Mouse (Mus musculus): ENCODE results near the gene Sirt2.

Sirt2 gene

DNA sequence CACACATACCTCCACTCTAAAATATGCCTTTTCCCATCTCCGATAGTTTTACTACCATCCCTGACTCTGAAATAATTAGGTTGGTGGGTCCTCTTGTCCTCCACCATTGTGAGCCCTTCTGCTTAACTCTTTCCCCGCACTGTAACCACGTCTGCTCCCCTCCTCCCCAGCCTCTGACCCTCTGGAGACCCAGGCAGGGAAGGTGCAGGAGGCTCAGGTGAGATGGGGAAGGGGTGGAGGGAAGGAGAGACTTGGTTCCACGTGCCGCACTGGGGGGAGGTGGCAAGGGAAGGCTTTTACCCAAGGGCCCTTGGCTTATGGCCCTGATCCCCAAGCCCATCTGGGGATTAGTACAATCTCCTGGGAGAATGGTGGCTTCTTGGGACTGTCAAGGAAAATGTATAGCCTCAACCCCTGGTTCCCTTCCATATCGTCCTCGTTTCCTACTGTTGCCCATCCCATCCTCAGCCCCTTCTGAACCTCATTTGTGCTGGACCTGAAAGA, 979 bp downstream of the Sirt2 start, which contains the start of gene Nfkbib:
Nfkbib (minus strand) TSS at position 51 of the 504 bp plus-strand sequence.
- DNase-seq, result no peak

DNA sequence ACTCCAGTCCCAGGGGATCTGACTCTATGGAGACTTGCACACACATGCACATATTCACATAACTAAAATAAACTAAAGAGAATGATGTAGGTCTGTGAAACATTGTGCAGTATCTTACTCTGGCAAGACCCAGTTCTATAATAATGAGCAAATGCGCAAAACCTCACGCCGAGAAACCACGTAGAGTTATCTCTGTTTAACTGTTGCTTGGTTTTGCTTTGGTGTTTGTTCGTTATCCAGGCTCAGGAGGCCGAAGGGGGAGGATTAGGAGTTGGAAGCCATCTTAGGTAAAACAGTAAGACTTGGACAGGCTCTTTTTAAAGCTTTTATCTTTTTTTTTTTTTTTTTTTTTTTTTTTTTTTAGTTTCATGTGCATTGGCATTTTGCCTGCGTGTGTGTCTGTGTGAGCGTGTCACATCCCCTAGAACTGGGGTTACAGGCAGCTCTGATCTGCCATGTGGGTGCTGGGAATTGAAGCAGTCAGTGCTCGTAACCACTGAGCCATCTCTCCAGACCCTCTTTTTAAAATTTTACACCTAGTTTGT, 3.0 kb downstream of the Sirt2 start:
- no peak for DNase-seq

DNA sequence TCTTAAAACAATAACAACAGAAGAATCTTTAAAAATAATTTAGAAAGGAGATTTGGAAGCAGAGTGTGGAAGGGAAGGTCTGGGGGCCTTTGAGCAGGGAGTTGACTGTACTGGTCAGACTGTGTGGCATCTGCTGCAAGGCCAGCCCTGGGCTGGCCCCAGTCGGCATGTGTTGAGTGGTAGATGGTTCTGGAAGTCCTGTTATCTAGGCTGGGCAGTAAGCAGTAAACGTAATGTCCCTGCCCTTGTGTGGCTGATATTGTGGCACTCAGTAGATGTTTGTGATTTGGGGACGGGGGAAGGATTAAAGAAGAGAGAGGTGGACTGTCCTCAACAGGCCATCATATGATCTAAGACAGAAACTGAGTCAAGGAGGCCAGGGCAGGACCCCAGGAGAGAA, 3.8 kb downstream of the Sirt2 start:
- DNase-seq, result no peak

DNA sequence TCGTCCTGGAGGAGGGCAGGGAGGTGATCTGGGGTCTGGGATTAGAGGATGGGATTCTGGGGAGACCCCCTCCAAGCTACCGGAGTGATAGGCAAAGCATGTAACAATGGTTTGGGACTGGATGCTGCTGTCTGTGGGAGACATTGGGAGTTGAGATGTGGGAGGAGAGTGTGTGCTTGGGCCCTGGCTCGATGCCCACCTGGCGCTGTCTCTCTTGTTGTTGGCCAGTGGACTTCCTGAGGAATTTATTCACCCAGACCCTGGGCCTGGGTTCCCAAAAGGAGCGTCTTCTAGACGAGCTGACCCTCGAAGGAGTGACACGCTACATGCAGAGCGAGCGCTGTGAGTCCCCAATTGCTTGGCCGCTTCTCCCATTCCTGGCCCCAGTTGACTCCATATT, 5.3 kb downstream of the Sirt2 start:
- DNase-seq, result no peak

DNA sequence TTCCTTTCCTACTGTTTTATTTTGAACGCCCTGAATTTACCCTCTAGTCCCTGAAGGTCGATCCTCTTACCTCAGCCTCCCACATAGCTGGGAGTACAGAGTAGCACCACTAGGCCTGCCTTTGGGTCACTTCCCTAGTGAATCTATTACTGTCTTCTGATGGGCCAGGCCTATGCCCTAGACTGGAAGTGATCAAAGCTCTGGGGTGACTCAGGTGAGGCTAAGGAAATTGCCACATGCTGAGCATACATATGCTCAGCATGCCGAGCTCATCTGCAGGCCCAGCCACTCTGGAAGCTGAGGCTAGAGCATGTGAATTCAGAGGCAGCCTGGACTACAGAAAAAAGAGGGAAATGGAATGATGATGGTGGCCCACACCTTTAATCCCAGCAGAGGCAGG, 6.6 kb downstream of the Sirt2 start:
- DNase-seq, result no peak

DNA sequence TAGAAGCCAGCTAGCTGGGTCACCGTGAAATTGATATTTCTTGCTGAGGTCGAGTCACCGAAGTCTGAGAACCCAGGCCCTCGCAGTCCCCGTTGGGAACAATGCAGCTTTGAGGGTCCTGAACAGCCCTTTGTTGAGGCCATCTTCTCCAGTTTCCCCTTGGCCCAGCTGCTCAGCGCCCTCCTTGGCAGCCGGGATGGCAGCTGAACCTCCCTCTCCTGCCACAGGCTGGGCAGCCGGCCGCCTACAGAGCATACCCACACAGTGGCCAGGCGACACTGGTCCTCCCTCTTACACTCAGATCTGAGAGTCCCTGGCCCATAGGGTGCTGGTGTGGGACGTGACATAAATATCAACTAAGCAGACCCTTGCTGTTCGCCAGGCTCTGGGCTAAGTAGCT, 7.6 kb downstream of the Sirt2 start:
- DNase-seq, result no peak

DNA sequence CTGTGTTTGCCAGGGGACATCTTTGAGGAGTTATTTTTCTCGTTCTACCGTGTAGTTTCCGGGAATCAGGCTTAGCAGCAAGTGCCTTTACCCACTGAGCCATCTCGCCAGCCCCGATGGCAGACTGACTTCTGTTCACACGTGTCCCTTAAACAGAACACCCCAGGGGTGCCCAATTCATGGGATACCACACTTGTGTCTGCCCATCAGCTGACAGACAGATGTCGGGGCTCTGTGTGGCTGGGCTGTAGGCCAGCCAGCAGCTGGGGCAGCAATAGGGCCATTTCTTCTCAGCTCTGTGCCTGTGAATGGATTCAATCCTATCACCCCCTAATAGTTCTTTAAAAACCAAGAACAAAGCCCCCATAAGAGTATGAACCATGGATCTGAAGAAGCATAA, 8.6 kb downstream of the Sirt2 start:
- DNase-seq, result no peak

DNA sequence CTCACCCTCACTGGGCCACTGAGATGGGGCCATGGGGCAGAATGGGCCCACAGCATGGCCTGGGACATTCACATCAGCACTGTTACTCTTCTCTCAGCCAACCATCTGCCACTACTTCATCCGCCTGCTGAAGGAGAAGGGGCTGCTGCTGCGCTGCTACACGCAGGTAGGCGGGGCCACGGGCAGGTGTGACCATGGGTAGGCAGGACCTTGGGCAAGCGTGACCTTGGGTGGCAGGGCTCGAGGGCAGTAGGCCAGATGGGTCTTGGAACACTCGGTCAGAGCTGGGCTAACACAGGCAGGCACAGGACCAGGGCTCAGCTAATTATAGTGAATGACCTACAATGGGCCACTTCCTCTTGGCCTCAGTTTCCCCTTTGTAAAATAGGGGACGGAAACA, 12.3 kb downstream of the Sirt2 start:
- DNase-seq, result no peak

DNA sequence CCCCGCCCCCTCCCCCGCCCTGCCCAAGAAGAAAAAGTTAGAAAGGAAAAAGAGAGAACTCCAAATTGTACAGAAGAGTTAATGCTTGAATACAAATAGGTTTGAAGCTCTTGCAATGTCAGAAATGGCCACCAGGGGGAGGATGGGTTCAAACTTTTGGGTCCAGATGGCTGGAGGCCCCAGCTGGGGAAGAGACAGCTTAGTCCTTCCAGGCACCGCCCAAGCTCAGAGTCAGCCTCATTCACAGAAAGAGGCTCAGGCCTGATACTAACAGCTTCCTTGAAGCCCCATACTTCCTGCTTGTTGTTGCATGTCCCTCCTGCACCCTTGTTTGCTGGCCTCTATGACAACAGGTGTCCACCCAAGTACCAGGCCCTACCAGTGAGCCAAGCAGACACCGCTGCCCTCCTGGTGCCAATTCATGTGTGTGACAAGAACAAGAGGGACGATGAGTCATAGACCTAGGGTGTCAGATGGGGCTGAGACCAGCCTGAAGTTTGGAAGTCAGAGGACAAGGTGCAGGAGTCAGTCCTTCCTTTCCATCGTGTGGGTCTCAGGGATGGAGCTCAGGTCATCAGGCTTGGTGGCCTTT, 13.6 kb downstream of the Sirt2 start:
- DNase-seq, result peak; percentile 94 to 96

DNA sequence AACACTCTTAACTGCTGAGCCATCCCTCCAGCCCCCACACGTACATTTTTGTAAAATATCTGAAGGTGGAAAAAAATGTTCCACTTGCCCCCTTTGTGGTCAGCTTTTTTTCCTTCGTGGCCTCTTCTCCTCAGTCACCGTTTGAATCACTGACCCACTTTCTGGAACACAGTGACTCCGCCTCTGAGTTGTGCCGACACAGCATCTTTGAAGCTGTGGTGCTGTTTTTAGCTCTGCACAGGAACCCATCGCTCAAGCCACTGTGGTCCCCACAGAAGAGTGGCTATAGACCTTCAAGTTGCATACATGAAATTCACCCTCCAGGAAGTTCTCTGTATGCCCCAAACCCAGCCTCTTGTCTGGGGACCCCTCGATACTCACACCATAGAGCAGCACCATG, 14.3 kb downstream of the Sirt2 start:
- no peak for DNase-seq

DNA sequence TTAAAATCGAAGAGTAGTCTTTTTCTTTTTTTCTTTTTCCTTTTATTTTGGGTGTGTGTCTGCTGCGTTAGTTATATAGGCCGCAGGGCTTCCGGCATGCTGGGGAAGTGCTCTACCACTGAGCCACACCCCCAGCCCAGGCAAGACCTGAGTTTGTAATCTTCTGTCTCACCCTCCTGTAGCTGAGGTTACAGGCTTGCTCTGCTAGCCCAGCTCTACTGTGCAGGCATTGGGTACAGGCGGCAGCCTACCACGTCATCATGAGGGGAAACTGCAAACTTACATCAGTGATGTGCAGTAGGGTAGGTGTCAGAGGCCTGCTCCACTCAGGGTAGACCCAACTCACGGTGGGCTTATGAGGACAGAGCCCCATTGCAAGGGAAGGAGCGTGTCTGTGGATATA, 14.7 kb downstream of the Sirt2 start:
- peak; percentile 61 to 64 for DNase-seq

DNA sequence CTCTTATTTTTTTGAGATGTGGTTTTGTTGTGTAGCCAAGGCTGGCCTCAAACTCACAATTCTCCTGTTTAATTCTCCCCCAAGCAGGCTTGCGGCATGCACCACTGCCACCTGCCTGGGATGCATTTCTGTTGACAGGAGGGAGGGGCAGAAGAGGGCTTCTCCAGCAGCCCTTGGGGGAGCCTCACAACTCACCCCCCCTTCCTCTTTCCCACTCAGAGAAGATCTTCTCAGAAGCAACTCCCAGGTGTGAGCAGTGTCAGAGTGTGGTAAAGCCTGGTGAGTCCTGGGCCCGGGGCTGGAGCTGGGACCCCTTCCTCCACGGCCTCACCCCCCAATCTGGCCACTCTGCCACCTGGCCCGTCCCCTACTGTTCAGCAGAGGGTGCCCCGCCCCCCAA, 18.6 kb downstream of the Sirt2 start:
- no peak for DNase-seq

DNA sequence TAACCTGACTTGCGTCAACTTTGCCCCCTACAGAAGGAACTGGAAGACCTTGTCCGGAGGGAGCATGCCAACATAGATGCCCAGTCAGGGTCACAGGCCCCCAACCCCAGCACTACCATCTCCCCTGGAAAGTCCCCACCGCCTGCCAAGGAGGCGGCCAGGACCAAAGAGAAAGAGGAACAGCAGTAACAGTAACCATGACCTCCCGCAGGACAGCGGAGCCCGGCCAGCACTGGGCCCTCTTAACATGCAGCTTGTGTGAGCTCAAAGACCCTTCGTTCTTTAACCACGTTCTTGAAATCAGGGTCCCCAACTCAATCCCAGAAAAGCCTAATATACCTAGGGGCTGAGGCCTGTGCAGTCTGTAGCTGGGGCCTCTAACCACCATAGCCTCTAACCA, 21.3 kb downstream of the Sirt2 start:
- DNase-seq, result peak in 1 of 2 experiments; percentile 34

DNA sequence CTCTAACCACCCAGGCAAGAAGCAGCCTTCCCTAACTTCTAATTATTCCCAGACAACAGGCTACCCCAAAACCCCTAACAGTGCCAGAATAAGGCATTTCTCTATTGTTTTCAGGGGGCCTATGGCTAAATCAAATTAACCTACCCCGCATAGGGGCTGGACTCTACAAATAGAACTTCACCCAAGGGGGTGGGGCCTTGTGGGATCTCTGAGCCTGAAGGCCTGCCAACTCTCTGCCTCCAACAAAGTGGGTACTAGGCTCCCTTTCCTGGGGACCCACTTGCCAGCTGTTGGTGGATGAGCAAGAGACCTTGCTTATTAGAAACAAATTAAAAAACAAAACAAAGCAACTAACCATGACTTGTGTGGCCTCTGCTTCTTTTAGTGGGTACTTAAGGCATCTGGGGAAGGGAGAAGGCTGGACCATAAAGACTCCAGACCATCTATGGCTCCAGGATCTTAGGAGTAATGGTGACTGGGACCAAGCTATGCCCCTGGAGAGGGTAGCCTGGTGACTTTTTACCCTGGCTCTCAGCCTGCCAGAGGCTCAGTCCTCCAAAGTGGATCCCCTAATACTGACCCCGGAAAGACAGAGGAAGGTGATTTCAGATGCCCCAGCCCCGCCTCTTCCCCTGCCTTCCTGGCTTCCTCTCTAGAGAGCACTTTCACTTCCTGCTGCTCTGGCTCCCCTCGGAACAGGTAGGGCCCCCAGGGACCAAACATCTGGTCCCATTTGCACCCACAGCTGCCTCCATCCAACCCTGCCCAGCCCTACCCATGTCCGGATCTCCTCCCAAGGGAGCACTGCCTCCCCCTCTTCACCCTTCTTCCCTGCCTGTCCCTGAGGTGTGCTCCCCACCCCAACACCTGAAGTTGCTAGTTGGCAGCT, 22.0 kb downstream of the Sirt2 start, which contains the start of gene Rinl:
Rinl (plus strand) TSS at position 663 of the 889 bp plus-strand sequence.
- peak; percentile 91 to 93 for DNase-seq

DNA sequence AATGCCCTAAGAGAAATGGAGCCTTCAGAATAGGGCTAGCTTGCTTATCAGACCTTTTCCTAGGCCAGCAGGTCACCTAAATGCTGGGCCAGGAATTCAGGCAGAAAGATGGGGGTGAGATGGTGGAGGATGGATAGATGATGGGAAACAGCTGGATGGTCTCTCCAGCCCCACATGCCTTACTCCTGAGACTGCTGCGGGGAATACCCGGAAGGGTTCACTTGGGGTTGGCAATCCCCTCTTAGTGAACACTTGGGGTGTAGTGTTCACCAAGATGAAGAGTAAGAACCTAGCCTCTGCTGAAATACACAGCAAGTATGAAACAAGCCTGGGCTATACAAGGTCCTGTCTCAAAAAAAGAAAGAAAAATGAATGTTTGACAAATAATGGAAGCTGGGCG, 22.7 kb downstream of the Sirt2 start:
- no peak for DNase-seq

DNA sequence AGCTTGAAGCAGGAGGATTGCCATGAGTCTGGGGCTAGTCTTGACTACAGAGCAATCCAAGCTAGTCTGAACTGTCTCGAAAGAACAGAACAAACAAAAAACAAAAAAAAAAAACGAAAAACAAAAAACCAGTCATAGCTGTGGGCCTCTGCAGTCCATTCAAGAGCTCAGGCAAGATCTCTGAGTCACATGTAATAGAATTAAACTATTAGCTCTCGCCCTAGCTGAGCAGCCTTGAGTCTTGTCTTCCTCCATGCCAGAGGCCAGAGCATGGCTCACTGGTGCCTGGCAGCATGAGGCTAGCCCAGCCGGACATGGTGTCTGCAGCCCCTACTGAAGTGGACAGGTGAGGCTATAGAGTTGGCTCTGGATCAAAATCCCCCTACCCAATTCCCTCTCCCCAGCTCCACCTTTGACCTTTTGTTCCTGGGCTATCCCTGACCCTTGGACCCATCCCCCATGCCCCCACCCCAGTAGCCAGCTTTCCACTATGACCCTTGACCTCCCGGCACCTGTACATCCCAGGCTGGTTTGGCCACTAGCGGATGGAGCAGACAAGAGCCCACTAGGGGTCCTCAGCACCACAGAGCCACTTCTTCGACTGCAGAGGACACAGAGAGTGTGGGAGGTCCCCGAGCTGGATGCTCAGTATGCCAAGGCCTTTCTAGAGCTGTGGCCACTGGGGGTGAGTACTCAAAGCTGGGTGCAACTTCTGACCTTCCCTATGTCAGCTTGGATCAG, 23.7 kb downstream of the Sirt2 start:
- no peak for DNase-seq

DNA sequence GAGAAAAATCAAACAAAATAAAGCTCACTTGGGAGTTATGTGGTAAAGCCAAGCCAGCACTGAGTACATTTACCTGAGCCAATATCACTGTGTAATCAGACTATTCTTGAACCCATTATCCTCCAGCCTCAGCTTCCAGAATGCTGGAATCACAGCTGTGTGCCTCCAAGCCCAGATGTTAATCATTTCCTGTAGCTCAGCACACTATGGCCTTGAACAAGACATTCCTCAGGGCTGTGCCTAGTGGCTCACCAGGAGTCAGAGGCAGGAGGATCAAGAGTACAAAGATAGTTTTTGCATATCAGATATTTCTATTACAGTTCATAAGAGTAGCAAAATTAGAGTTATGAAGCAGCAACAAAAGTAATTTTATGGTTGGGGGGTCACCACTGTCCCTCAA, 25.2 kb downstream of the Sirt2 start:
- no peak for DNase-seq

DNA sequence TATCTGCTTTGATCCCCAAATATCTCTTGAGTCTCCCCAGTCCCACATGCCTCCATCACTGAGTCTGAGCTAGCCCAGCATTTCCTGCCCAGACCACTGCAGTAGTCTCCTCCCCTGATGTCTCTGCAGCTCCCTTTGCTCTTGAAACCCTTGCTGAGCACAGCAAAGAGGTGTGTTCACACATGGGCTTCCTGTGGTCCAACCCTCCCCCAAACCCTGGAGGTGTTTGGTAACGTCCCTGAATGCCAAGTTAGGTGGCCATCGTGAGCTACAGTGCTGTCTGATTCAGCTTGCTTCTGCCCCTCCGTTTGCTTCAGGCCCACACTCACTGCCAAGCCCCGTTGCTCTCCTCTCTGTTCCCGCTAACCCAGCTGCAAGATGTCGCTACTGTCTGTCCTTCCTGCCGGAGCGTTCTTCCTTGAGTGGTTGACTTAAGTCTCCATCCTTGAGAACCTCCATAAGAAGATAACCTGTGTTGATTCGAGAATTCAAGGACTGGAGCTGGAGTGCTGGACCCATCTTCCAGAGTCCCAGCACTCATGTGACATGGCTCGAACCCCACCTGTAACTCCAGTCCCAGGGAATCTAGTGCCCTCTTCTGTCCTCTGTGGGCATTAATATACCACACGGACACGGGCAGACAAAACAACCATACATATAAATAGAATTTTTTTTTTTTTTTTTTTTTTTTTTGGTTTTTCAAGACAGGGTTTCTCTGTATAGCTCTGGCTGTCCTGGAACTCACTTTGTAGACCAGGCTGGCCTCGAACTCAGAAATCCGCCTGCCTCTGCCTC, 26.1 kb downstream of the Sirt2 start:
- no peak for DNase-seq

DNA sequence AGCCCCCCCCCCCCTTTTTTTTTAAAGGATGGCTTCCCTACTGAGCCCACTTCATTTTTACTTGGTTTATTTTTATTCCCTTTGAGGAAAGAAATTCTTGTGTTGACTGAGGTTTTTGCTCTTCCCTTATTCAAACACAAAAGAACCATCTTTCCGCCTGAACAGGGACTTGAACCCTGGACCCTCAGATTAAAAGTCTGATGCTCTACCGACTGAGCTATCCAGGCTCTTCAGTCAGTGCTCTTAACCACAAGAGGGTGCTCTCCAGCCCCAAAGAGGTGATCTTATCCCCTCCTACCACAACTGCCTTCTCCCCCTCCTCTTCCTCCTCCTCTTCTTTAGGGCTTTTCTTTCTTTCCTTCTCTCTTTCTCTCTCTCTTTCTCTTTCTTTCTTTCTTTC, 27.3 kb downstream of the Sirt2 start:
- DNase-seq, result peak; percentile 35 to 49

DNA sequence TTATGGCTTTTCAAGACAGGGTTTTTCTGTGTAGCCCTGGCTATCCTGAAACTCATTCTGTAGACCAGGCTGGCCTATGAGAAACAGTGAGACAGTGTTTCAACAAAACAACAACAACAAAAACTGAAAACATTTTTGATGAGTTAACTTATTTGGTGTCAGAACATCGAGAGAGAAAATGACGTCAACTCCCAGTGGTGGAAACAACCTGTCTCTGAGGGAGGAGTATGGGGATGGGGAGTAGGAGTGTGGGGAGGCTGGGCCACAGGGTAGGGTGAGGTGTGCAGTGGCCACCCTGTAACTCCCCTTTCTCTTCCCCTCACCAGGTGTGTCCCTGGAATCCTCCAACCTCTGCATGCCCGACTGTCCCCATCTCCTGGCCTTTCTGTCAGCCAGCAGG, 28.0 kb downstream of the Sirt2 start:
- no peak for DNase-seq

DNA sequence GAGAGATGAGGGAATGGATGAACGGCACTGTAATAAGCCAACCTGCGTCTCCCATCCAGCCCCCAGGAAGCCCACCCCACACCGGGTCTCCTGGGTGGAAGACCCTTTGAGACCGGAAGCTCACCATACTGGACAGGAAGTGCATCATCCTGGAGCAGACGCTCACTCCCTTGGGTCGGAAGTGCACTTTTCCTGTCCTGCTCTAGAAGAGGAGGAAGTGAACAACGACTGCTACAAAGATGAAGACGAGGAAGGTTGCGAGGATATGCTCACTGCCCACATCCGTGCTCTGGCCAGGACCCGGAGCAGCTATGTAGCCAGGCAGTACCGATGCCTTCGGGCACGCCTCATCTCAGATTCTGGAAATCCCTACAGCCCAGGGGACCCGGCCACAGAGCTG, 29.3 kb downstream of the Sirt2 start:
- peak; percentile 36 to 37 for DNase-seq

DNA sequence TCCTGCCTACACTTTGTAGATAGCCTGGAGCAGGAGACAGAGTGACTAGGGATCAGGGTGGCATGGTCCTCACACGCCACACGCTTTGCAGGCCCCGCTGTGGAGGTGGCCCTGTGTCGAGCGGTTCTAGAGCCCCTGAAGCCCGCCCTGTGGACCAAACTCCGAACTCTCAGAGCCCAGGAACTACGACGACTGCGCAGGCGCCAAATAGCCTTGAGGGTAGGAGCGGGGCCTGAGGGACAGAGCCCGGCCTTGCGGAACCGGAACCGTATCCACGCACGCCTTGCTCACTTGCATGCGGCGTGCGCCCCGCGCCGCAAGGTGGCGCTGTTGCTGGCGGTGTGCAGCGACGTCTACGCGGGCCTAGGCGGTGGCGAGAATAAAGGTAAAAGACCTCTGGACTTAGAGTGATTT, 30.0 kb downstream of the Sirt2 start:
- DNase-seq, result peak; percentile 89 to 91
